Mouse (Mus musculus) limb, embryonic 12.5 days (tissue): Measurements from ENCODE around the gene Ddc. TPM values are rescaled to one million over a fixed set of nuclear protein-coding genes. Genes with fewer than 3 reads are reported as not detected.

Source experiments
- ATAC-seq: fragments of 200-750 bp; cut with Nextera tagmentation; 2 replicates; pipeline ENCODE4 v1.8.0; 2017; ENCODE audit warnings: low read depth, moderate TSS enrichment; ENCODE audit not compliant: insufficient number of reproducible peaks, insufficient read depth, low FRiP score, low TSS enrichment
- H3K27ac ChIP-seq: fragments of 300-500 bp; sonication (generic); 2 replicates; pipeline ENCODE4 v1.5.1; 2016; ENCODE audit warnings: mild to moderate bottlenecking, moderate library complexity
- H3K27me3 ChIP-seq: fragments of 300-500 bp; sonication (generic); 2 replicates; pipeline ENCODE4 v1.6.1; 2016; ENCODE audit warnings: mild to moderate bottlenecking, moderate library complexity
- H3K36me3 ChIP-seq: fragments of 300-500 bp; sonication (generic); 2 replicates; pipeline ENCODE4 v1.6.1; 2016; ENCODE audit warnings: mild to moderate bottlenecking, moderate library complexity
- H3K4me1 ChIP-seq: fragments of 300-500 bp; sonication (generic); replicated peaks from 2 replicates; pipeline ENCODE4 v1.6.1; 2016
- H3K4me2 ChIP-seq: fragments of 300-500 bp; sonication (generic); 2 replicates; pipeline ENCODE4 v1.6.1; 2016; ENCODE audit warnings: mild to moderate bottlenecking, moderate library complexity
- H3K4me3 ChIP-seq: fragments of 300-500 bp; sonication (generic); replicated peaks from 2 replicates; pipeline ENCODE4 v1.5.1; 2016; ENCODE audit warnings: mild to moderate bottlenecking
- H3K9ac ChIP-seq: fragments of 300-500 bp; sonication (generic); replicated peaks from 2 replicates; pipeline ENCODE4 v1.6.1; 2016; ENCODE audit warnings: mild to moderate bottlenecking, moderate library complexity
- H3K9me3 ChIP-seq: fragments of 300-500 bp; sonication (generic); 2 replicates; pipeline ENCODE4 v1.6.1; 2016; ENCODE audit warnings: mild to moderate bottlenecking, moderate library complexity
- WGBS: fragments of 180-500 bp; shearing (Covaris S2); methylation state at CpG from one replicate; pipeline ENCODE4 v1.1.7; 2016; 5-methylcytosine and 5-hydroxymethylcytosine counted together
- polyA plus RNA-seq: library from polyadenylated mRNA; unstranded; fragments of >200 nt; fragmentation: Nextera tagmentation; extraction: Ambion mirVana; gene quantifications from 2 replicates; pipeline ENCODE4 v1.2.1, GENCODE M21; 2016

Gene Ddc
- polyA plus RNA-seq, 1 experiment from 2014 or later: 13.0 TPM

DNA sequence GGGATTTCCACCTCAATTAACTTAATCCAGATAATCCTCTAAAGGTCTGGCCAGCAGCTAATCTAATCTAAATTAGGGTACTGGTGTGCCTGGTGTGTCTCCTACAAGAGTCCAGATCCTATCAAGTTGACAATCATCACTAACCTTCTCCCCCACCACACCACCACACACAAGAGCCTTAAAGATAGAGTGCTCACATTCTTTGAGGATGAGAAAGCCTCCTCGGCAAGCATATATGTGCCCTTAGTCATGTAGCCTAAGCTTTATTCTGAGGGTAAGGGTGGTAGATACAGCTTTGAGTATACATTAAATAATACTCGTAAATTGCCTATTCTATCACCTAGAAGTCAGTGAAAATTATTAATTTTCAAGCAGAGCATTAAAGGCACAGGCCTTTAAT is 57.2 kb downstream of the Ddc start:
- no peak overlapping the region for H3K9ac ChIP-seq
- WGBS: 67% methylated on average over 2 of the region's 2 CpGs
- H3K27ac ChIP-seq: no peak overlapping the region
- H3K4me3 ChIP-seq: no peak overlapping the region
- H3K9me3 ChIP-seq: no peaks in the 10 kb centered on the region
- ATAC-seq: no peak
- peaks cover 20% of the 10 kb centered on the region for H3K4me1 ChIP-seq
- H3K36me3 ChIP-seq: no peaks in the 10 kb centered on the region
- H3K27me3 ChIP-seq: no peaks in the 10 kb centered on the region
- H3K4me2 ChIP-seq: no peak overlapping the region

DNA sequence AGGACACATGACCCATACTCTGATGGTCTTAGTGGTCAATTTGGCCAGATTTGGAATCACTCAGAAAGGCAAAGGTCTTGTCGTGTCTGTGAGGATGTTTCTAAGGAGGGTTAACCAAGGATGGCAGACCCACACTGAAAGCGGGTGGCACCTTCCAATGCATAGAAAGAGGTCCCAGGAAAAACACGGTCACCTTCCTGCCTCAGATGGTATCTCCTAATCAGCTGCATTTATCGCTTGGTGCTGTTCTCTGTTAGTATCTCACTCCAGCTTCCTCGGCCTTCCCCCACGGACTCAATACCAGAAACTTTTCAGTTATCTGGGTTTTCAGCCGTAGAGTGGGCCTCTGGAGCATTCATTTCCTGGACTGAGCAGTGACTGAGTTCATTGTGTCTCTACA is 58.1 kb downstream of the Ddc start:
- H3K27ac ChIP-seq: no peak overlapping the region
- 89% methylated on average over 7 of the region's 7 CpGs for WGBS
- no peak for ATAC-seq

DNA sequence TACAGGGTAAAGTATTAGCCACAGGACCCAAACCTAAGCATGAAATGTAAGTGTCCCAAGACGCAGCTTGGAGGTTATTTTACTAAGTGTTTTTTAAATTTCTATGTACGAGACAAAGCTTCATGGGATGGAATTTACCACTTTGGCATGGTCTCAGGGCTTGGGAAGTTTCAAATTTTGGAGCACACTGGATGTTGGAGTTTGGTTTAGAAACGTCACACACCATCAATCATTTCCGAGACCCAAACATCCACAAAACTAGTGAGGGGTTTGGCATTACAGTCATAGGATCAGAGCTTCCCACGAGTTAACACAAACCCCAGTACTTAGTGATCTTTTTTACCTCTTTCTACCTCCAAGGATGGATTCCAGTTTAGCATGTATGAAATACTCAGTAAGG is 60.6 kb downstream of the Ddc start:
- Histone ChIP-seq H3K4me2 (no peak overlapping the region), H3K4me3 (no peak overlapping the region), H3K4me1 (peaks cover 25% of the 10 kb centered on the region), H3K9me3 (no peaks in the 10 kb centered on the region), H3K9ac (no peak overlapping the region), H3K36me3 (no peaks in the 10 kb centered on the region), H3K27ac (peak overlapping the region; percentile 79), H3K27me3 (no peaks in the 10 kb centered on the region)
- no peak for ATAC-seq
- WGBS: 72% methylated on average over 5 of the region's 5 CpGs

More for the DNA sequence above, 58.1 kb downstream of the Ddc start:
- H3K36me3 ChIP-seq: no peaks in the 10 kb centered on the region
- H3K4me3 ChIP-seq: no peak overlapping the region
- H3K4me2 ChIP-seq: no peak overlapping the region
- H3K9me3 ChIP-seq: no peaks in the 10 kb centered on the region
- peaks cover 21% of the 10 kb centered on the region for H3K4me1 ChIP-seq
- no peaks in the 10 kb centered on the region for H3K27me3 ChIP-seq
- H3K9ac ChIP-seq: no peak overlapping the region

DNA sequence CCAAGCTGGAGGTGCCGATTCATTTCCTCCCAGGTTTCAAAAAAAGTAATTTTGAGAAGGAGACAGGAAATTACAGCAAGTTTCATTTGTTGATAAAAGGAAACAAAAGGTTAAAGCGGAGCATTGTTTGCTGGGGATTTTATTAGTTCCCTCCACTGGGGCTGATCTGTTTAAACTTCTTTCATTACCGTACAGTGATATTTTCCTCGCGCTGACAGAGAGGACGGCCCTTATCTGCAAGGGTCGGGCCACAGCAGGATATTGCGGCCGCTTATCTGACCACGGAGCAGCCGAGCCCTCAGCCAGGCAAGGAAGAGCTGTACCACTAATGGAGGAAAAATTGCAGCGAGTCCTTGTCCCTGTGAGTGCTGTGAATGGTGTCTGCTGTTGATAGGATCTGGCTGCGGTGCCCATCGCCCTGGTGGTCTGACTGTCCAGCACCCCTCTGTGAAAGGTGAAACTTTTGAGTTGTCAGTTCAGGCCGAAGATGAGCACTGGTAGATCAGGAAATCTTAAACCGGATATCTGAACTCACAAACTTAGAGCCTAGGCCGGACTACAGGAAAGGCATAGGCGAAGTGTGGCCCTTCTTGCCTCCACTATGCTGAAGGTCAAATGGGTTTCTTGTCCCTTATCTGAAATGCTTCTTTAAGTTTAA is 61.1 kb downstream of the Ddc start:
- peaks cover 30% of the 10 kb centered on the region for H3K4me1 ChIP-seq
- 41% methylated on average over 18 of the region's 18 CpGs for WGBS
- no peaks in the 10 kb centered on the region for H3K27me3 ChIP-seq
- no peaks in the 10 kb centered on the region for H3K36me3 ChIP-seq
- 0 out of 2 replicates have a peak, but pooled peaks have one; percentile 33 for ATAC-seq
- peak overlapping the region; percentile 79 for H3K27ac ChIP-seq
- H3K4me3 ChIP-seq: no peak overlapping the region
- H3K9me3 ChIP-seq: no peaks in the 10 kb centered on the region
- H3K4me2 ChIP-seq: peak overlapping the region; percentile 11; the same call in 1 of the 2 replicates
- no peak overlapping the region for H3K9ac ChIP-seq

DNA sequence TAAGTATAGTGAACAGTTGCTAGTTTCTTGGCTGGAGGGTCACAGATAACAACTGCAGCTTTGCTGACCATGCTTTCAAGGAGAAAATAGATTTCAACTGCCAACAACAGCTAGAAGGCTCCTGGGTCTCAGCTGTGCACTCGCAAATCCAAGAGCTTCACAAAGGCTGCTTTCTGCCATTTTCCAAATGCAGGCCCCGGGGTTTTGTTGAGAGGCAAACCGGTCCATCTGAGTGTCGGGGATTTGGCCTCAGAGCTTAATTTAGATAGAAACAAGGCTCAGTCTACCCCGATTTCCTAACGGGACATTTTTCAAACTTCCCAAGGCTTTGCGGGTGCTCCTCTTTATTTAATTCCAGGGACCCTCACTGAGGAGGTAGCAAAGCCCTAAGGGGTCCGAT is 61.7 kb downstream of the Ddc start:
- ATAC-seq: no peak
- H3K9ac ChIP-seq: no peak overlapping the region
- no peaks in the 10 kb centered on the region for H3K27me3 ChIP-seq
- H3K4me1 ChIP-seq: peaks cover 34% of the 10 kb centered on the region
- WGBS: 61% methylated on average over 8 of the region's 8 CpGs
- H3K9me3 ChIP-seq: no peaks in the 10 kb centered on the region
- 0 out of 2 replicates have a peak overlapping the region, but pooled peaks have one; percentile 11 for H3K4me2 ChIP-seq
- no peaks in the 10 kb centered on the region for H3K36me3 ChIP-seq
- H3K4me3 ChIP-seq: no peak overlapping the region
- H3K27ac ChIP-seq: peak overlapping the region; percentile 79

DNA sequence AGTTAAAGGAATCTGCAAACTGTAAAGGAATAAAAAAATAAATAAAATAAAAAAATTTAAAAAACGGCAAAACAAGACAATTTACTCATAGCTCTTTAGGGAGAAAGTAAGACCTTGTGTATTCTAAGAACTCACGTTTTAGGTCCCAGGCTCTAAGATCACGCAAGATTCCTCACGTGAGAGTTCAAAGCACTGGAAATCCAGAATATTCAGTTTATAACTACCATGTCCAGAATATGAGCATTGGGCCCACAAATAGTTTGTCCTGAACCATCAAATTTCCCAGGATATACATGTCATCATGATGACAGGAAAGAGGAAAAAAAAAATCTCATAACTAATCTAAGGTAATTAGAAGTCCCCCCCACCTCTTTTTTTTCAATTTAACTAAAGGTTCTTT is 62.2 kb downstream of the Ddc start:
- no peak for ATAC-seq
- H3K9me3 ChIP-seq: no peaks in the 10 kb centered on the region
- 74% methylated on average over 4 of the region's 4 CpGs for WGBS
- no peak overlapping the region for H3K4me2 ChIP-seq
- peaks cover 38% of the 10 kb centered on the region for H3K4me1 ChIP-seq
- no peaks in the 10 kb centered on the region for H3K36me3 ChIP-seq
- H3K4me3 ChIP-seq: no peak overlapping the region
- peak overlapping the region; percentile 79; the same call in 1 of the 2 replicates for H3K27ac ChIP-seq
- H3K27me3 ChIP-seq: no peaks in the 10 kb centered on the region
- no peak overlapping the region for H3K9ac ChIP-seq

DNA sequence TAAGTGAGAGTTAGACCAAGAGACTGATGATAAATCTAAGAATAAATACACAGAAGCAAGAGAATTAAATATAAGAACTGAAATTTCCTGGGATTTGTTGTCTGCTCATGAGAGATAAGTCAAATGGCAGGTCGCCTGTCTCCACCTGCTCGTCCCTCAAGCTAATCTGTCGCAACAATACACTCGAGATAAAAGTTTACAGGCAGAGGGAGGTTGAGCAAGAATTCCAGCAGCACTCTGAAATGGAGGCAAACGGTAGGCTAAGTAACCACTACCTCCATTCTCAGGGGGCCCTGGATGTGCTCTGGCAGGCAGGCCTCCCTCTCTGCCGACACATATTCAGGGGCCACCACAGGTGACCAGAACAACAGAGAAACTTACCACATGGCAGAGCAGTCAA is 62.6 kb downstream of the Ddc start:
- Histone ChIP-seq H3K4me1 (peaks cover 41% of the 10 kb centered on the region), H3K27me3 (no peaks in the 10 kb centered on the region)

DNA sequence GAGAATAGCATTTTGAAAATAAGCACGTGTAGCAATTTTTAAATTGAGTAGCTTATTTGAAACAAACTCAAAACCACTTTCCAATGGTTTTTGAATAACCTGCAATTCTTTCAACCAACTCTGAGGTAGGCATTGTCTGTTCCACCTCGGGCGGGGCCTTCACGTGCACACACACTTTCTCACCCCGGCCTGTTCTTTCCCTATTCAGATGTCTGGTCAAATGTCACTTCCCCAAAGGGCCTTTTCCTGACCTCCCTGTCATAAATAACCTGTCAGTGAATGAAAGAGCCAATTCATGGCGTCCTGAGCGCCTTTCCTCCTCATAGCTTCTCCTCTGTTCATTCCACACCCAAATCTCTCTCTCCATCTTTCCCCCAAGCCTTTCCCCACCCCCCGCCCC is 64.8 kb downstream of the Ddc start:
- H3K4me2 ChIP-seq: no peak overlapping the region

More for the DNA sequence above, 62.6 kb downstream of the Ddc start:
- no peaks in the 10 kb centered on the region for H3K9me3 ChIP-seq
- H3K4me3 ChIP-seq: no peak overlapping the region
- ATAC-seq: no peak
- no peak overlapping the region for H3K9ac ChIP-seq
- no peaks in the 10 kb centered on the region for H3K36me3 ChIP-seq
- H3K4me2 ChIP-seq: no peak overlapping the region
- H3K27ac ChIP-seq: peak overlapping the region; percentile 62; the same call in 1 of the 2 replicates
- 41% methylated on average over 6 of the region's 6 CpGs for WGBS

DNA sequence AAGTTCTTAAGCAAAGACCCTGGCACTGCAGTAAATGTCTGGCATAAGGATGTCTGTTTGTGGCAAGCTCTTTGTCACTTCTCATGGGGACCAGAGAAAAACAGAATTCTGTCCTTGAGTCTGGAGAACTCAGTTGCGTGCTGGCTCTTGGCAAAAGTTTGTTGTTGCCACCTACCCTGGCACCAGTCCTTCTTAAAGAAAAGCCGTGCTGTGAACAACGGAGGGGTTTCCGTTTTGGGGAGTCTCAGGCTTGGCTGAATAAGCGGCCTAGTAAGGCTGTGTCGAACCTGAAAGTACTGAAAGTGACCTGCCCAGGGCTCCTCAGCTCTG is 65.2 kb downstream of the Ddc start:
- 23% methylated on average over 6 of the region's 6 CpGs for WGBS
- no peak overlapping the region for H3K9ac ChIP-seq
- H3K4me1 ChIP-seq: peaks cover 66% of the 10 kb centered on the region
- H3K27ac ChIP-seq: peak overlapping the region; percentile 96
- no peaks in the 10 kb centered on the region for H3K36me3 ChIP-seq
- H3K4me3 ChIP-seq: no peak overlapping the region
- no peaks in the 10 kb centered on the region for H3K9me3 ChIP-seq
- no peaks in the 10 kb centered on the region for H3K27me3 ChIP-seq
- no peak for ATAC-seq
- no peak overlapping the region for H3K4me2 ChIP-seq

More for the DNA sequence above, 64.8 kb downstream of the Ddc start:
- H3K27me3 ChIP-seq: no peaks in the 10 kb centered on the region
- H3K4me1 ChIP-seq: peaks cover 64% of the 10 kb centered on the region
- WGBS: 9% methylated on average over 8 of the region's 8 CpGs
- no peaks in the 10 kb centered on the region for H3K36me3 ChIP-seq
- H3K27ac ChIP-seq: peak overlapping the region; percentile 96
- H3K9ac ChIP-seq: no peak overlapping the region
- H3K4me3 ChIP-seq: no peak overlapping the region
- ATAC-seq: no peak
- no peaks in the 10 kb centered on the region for H3K9me3 ChIP-seq

DNA sequence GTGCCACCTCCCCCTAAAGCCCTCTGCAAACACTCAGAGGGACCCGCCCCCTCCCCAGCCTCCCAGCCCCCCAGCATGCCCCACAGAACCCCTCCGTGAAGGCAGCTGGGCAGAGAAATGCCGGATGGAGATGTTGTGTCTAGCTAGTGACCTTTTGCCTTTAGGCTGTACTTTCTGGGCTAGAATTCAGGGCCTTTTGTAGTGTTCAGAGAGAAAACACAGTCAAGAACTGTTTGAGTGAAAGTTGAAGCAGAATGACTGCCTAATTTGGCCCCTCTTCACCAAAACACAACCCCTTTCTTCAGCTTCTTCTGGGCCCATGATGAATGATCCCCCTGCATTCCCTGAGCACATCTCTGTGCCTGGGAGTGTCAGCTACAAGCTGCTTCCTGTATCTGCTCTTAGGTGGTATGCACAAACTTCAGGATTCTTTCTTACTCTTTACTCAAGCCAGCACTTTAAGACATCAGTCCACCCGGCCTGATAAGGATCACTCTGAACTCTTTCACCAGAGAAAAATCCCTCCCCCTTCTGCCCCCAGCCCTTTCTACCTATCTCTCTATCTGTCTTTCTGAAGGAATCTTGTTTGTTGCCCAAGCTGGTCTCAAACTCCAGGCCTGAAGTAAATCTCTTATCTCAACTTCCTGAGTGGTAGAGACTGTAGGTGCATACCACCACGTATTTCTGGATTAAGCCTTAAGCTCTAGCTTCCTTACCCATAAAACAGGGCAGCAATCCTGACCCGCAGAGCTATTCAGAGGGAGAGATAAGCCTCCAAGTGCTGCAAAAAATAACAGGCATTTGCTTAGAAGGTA is 65.8 kb downstream of the Ddc start:
- Histone ChIP-seq H3K27ac (peak overlapping the region; percentile 96), H3K4me1 (peaks cover 69% of the 10 kb centered on the region), H3K4me2 (peak overlapping the region; percentile 31), H3K27me3 (no peaks in the 10 kb centered on the region), H3K4me3 (no peak overlapping the region), H3K9me3 (no peaks in the 10 kb centered on the region), H3K36me3 (no peaks in the 10 kb centered on the region), H3K9ac (peak overlapping the region; percentile 40; the same call in 1 of the 2 replicates)
- 3% methylated on average over 6 of the region's 6 CpGs for WGBS
- no peak for ATAC-seq

DNA sequence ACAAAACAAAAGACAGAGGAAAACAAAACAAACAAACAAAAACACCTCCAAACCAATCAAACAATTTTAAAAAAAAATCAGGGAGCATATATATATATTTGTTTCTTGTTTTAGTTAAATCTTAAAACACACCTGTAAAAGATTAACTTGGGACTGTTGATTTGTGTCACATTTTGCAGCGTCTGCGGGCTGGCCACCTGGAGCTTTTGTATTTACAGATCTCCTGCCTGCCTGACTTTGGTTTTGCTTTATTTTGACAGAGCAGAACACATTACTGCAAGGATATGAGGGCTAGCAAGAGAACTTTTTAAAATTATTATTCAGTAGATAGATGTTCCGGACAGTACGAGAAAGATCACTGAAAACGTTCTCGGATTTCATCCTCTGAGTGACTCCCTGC is 66.4 kb downstream of the Ddc start:
- 2% methylated on average over 6 of the region's 6 CpGs for WGBS
- Histone ChIP-seq H3K4me3 (no peak overlapping the region), H3K4me2 (peak overlapping the region; percentile 31), H3K27ac (peak overlapping the region; percentile 96), H3K9ac (peak overlapping the region; percentile 40; the same call in 1 of the 2 replicates), H3K4me1 (peaks cover 67% of the 10 kb centered on the region), H3K36me3 (no peaks in the 10 kb centered on the region), H3K27me3 (no peaks in the 10 kb centered on the region), H3K9me3 (no peaks in the 10 kb centered on the region)
- no peak for ATAC-seq
